Mouse (Mus musculus): ENCODE data around the gene Lamb3.

- TF ChIP-seq EP300 (IDR thresholded peaks at IDR 0.05): no peak
- TF ChIP-seq CTCF (IDR thresholded peaks at IDR 0.05): peak; percentile 80
These were observed 122.7 kb downstream of the Lamb3 start for GRCm38 (mm10) chr1:193330172-193330571.

Data from lung, postnatal 0 days (tissue).